Mouse (Mus musculus) embryonic stem cell, embryonic (primary cell): ENCODE measurements around the gene Car11.

Source experiments
- CTCF ChIA-PET, 4 experiments: fragments of 300-600 bp in 2 of 4; fragments of 350-600 bp in 2 of 4; sonication (Branson Sonifier 250); formaldehyde crosslinking; loops; one replicate each; lab custom pipeline; 2022; ENCODE audit warnings: inconsistent platforms in 2 of 4; lab: Charles Lee
- POLR2A ChIA-PET, 4 experiments: fragments of 300-600 bp in 2 of 4; fragments of 350-600 bp in 2 of 4; sonication (Branson Sonifier 250); formaldehyde crosslinking; loops; one replicate each; lab custom pipeline; 2022; ENCODE audit warnings: antibody characterized with exemption in 4 of 4, inconsistent platforms in 1 of 4; lab: Charles Lee

Car11 gene

GRCm38 (mm10) chr7:45720413-45721233, 21.0 kb downstream of the Car11 start, which contains the start of gene Fam83e:
Gene Fam83e, plus strand, starts transcription at chr7:45721212.
- ChIA-PET POLR2A (interaction anchor here (0.5 to 18.3 kb wide), 109 partner anchors 8 to 659 kb away, joined by 3 to 640 read pairs (median 4); partner anchors contain the start of genes Dbp (in 4 of the 4), Cyth2 (in 3 of the 4), Ftl1 (in 3 of the 4) and Kdelr1 (in 3 of the 4)), CTCF (interaction anchor here (0.6 to 3.4 kb wide), 38 partner anchors 9 to 380 kb away, joined by 3 to 19 read pairs (median 4); partner anchors contain the start of genes Cyth2 (in 1 of the 4), Kdelr1 (in 1 of the 4) and Ntn5 (in 1 of the 4))

- POLR2A ChIA-PET = interaction anchor here (0.5 to 18.3 kb wide), 77 partner anchors 8 to 437 kb away, joined by 3 to 640 read pairs (median 4); partner anchors contain the start of genes Dbp (in 4 of the 4), Car11 (in 2 of the 4), Cyth2 (in 2 of the 4) and Ftl1 (in 2 of the 4)
- CTCF ChIA-PET = interaction anchor here (0.6 to 3.4 kb wide), 26 partner anchors 8 to 380 kb away, joined by 3 to 19 read pairs (median 4); partner anchors contain the start of genes Cyth2 (in 1 of the 4) and Ntn5 (in 1 of the 4)
Measured at GRCm38 (mm10) chr7:45721234-45721571, 21.6 kb downstream of the Car11 start.

- CTCF ChIA-PET = interaction anchor here (0.7 to 3.4 kb wide), 16 partner anchors 8 to 270 kb away, joined by 3 to 19 read pairs (median 5); partner anchors contain the start of genes Cyth2 (in 1 of the 4) and Ntn5 (in 1 of the 4)
Measured at GRCm38 (mm10) chr7:45721642-45722347, 22.2 kb downstream of the Car11 start.

GRCm38 (mm10) chr7:45722348-45722713, 22.7 kb downstream of the Car11 start:
- CTCF ChIA-PET = interaction anchor here in 1 of 4 experiments (1.5 to 2.5 kb wide), 2 partner anchors 8 to 17 kb away, joined by 5 to 14 read pairs; no protein-coding TSS in a partner anchor

More at GRCm38 (mm10) chr7:45721642-45722347, 22.2 kb downstream of the Car11 start:
- POLR2A ChIA-PET = interaction anchor here (0.5 to 18.3 kb wide), 64 partner anchors 7 to 379 kb away, joined by 3 to 640 read pairs (median 4); partner anchors contain the start of genes Dbp (in 4 of the 4), Car11 (in 2 of the 4), Cyth2 (in 2 of the 4) and Kdelr1 (in 2 of the 4)

GRCm38 (mm10) chr7:45723301-45723700, 23.7 kb downstream of the Car11 start:
- CTCF ChIA-PET = interaction anchor here in 1 of 4 experiments (1.5 kb wide), 1 partner anchor 16 kb away, joined by 5 read pairs; no protein-coding TSS in a partner anchor
- POLR2A ChIA-PET = interaction anchor here in 3 of 4 experiments (1.0 to 18.3 kb wide), 13 partner anchors 6 to 91 kb away, joined by 3 to 640 read pairs (median 28); partner anchors contain the start of genes Car11 (in 2 of the 3), Cyth2 (in 2 of the 3), Dbp (in 2 of the 3) and Lmtk3 (in 1 of the 3)

More at GRCm38 (mm10) chr7:45722348-45722713, 22.7 kb downstream of the Car11 start:
- POLR2A ChIA-PET = interaction anchor here (0.6 to 18.3 kb wide), 18 partner anchors 7 to 295 kb away, joined by 3 to 640 read pairs (median 20); partner anchors contain the start of genes Cyth2 (in 3 of the 4), Dbp (in 3 of the 4), Car11 (in 2 of the 4) and Ccdc114 (in 1 of the 4)

- CTCF ChIA-PET = interaction anchor here in 3 of 4 experiments (0.6 to 1.5 kb wide), 3 partner anchors 16 to 331 kb away, joined by 3 to 5 read pairs (median 3); no protein-coding TSS in a partner anchor
- POLR2A ChIA-PET = interaction anchor here in 2 of 4 experiments (1.0 to 18.3 kb wide), 4 partner anchors 8 to 91 kb away, joined by 3 to 640 read pairs (median 53); partner anchors contain the start of genes Car11 (in 1 of the 2), Cyth2 (in 1 of the 2), Dbp (in 1 of the 2) and Rpl18 (in 1 of the 2)
Measured at GRCm38 (mm10) chr7:45723781-45724180, 24.1 kb downstream of the Car11 start.

GRCm38 (mm10) chr7:45725151-45725550, 25.5 kb downstream of the Car11 start:
- POLR2A ChIA-PET = interaction anchor here in 3 of 4 experiments (0.6 to 18.3 kb wide), 13 partner anchors 5 to 269 kb away, joined by 3 to 640 read pairs (median 4); partner anchors contain the start of genes Rpl18 (in 3 of the 3), Fam83e (in 2 of the 3), Sphk2 (in 2 of the 3) and Car11 (in 1 of the 3)
- CTCF ChIA-PET = interaction anchor here in 2 of 4 experiments (0.6 to 1.3 kb wide), 4 partner anchors 14 to 692 kb away, joined by 3 to 4 read pairs (median 4); no protein-coding TSS in a partner anchor

- CTCF ChIA-PET = interaction anchor here in 2 of 4 experiments (0.6 to 1.3 kb wide), 3 partner anchors 13 to 574 kb away, joined by 3 to 4 read pairs (median 4); no protein-coding TSS in a partner anchor
- POLR2A ChIA-PET = interaction anchor here in 3 of 4 experiments (0.8 to 18.3 kb wide), 15 partner anchors 6 to 204 kb away, joined by 3 to 640 read pairs (median 5); partner anchors contain the start of genes Rpl18 (in 3 of the 3), Sphk2 (in 3 of the 3), Fam83e (in 2 of the 3) and Car11 (in 1 of the 3)
Measured at GRCm38 (mm10) chr7:45725713-45726112, 26.1 kb downstream of the Car11 start, which contains the start of gene Spaca4. Gene Spaca4, minus strand, starts transcription at chr7:45725813.

GRCm38 (mm10) chr7:45726419-45726818, 26.8 kb downstream of the Car11 start:
- ChIA-PET POLR2A (interaction anchor here (0.9 to 18.3 kb wide), 19 partner anchors 7 to 95 kb away, joined by 3 to 640 read pairs (median 4); partner anchors contain the start of genes Sphk2 (in 4 of the 4), Rpl18 (in 3 of the 4), Fam83e (in 2 of the 4) and Car11 (in 1 of the 4)), CTCF (interaction anchor here in 2 of 4 experiments (0.9 to 1.3 kb wide), 2 partner anchors 75 kb away, joined by 3 to 5 read pairs; no protein-coding TSS in a partner anchor)

GRCm38 (mm10) chr7:45727625-45728024, 28.0 kb downstream of the Car11 start:
- CTCF ChIA-PET = interaction anchor here in 3 of 4 experiments (0.9 to 1.8 kb wide), 4 partner anchors 9 to 74 kb away, joined by 3 to 8 read pairs (median 4); no protein-coding TSS in a partner anchor
- POLR2A ChIA-PET = interaction anchor here (0.8 to 18.3 kb wide), 18 partner anchors 8 to 268 kb away, joined by 3 to 640 read pairs (median 4); partner anchors contain the start of genes Sphk2 (in 4 of the 4), Rpl18 (in 3 of the 4), Fam83e (in 2 of the 4) and Car11 (in 1 of the 4)

- POLR2A ChIA-PET = interaction anchor here (0.9 to 9.4 kb wide), 28 partner anchors 9 to 273 kb away, joined by 3 to 250 read pairs (median 5); partner anchors contain the start of genes Sphk2 (in 4 of the 4), Fam83e (in 3 of the 4), Rpl18 (in 2 of the 4) and Cyth2 (in 1 of the 4)
- CTCF ChIA-PET = interaction anchor here (0.6 to 2.9 kb wide), 24 partner anchors 8 to 533 kb away, joined by 3 to 14 read pairs (median 4); partner anchors contain the start of genes Fam83e (in 2 of the 4), Ccdc114 (in 1 of the 4), Lmtk3 (in 1 of the 4) and Rpl18 (in 1 of the 4)
Measured at GRCm38 (mm10) chr7:45730727-45731431, 31.2 kb downstream of the Car11 start.

GRCm38 (mm10) chr7:45733477-45733876, 33.8 kb downstream of the Car11 start:
- POLR2A ChIA-PET = interaction anchor here in 3 of 4 experiments (0.5 to 9.4 kb wide), 4 partner anchors 14 to 333 kb away, joined by 3 to 250 read pairs (median 82); partner anchors contain the start of genes Fam83e (in 2 of the 3), Sphk2 (in 2 of the 3) and Rpl18 (in 1 of the 3)
- CTCF ChIA-PET = interaction anchor here in 1 of 4 experiments (0.9 kb wide), 1 partner anchor 13 kb away, joined by 5 read pairs; the partner anchor contains the start of gene Fam83e

- CTCF ChIA-PET = interaction anchor here (0.5 to 2.8 kb wide), 100 partner anchors 8 to 455 kb away, joined by 3 to 120 read pairs (median 5); partner anchors contain the start of genes Cyth2 (in 3 of the 4), Kdelr1 (in 3 of the 4), Ccdc114 (in 2 of the 4) and Lmtk3 (in 2 of the 4)
- POLR2A ChIA-PET = interaction anchor here (0.6 to 5.8 kb wide), 46 partner anchors 8 to 479 kb away, joined by 3 to 102 read pairs (median 4); partner anchors contain the start of genes Cyth2 (in 4 of the 4), Sphk2 (in 3 of the 4), Fam83e (in 2 of the 4) and Ccdc114 (in 1 of the 4)
Measured at GRCm38 (mm10) chr7:45739162-45739763, 39.6 kb downstream of the Car11 start.

GRCm38 (mm10) chr7:45739820-45740219, 40.2 kb downstream of the Car11 start:
- ChIA-PET CTCF (interaction anchor here (0.5 to 2.8 kb wide), 77 partner anchors 9 to 485 kb away, joined by 3 to 120 read pairs (median 5); partner anchors contain the start of genes Kdelr1 (in 3 of the 4), Ccdc114 (in 2 of the 4), Cyth2 (in 2 of the 4) and Fam83e (in 1 of the 4)), POLR2A (interaction anchor here (0.6 to 5.8 kb wide), 36 partner anchors 9 to 479 kb away, joined by 3 to 102 read pairs (median 4); partner anchors contain the start of genes Sphk2 (in 3 of the 4), Cyth2 (in 2 of the 4), Fam83e (in 2 of the 4) and Ccdc114 (in 1 of the 4))
